Mouse (Mus musculus): ENCODE results near the gene Zfp213. TPM values are rescaled to one million over a fixed set of nuclear protein-coding genes. Genes with fewer than 3 reads are reported as not detected.

Gene Zfp213
- polyA plus RNA-seq, 1 experiment from 2014 or later, result 8.9 TPM

DNA sequence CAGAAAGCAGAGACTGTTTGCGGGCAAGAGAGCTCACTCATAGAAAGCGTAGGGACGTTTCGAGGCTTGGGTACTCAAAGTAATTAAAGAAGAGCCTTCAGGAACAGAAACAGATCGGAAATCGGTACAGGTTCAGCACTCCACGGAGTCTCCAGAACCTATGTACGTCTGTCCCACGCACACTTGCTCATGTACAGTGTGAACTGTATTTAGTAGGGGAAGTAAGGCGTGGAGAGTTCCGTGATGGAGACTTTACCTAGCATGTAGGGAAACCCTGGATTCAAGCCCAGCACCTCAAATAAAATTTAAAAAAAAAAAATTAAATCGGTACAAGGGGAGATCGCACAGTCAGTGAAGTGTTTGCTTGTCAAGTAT, 28.9 kb upstream of the Zfp213 start:
- Histone ChIP-seq H3K9me3 (ENCODE audit: control insufficient read depth, low read length) (no peaks in the 10 kb centered on the region), H3K36me3 (ENCODE audit: control insufficient read depth, insufficient read depth, low read length) (no peaks in the 10 kb centered on the region), H3K4me2 (replicated peaks; ENCODE audit: low read depth) (peak overlapping the region; percentile 50), H3K27ac (replicated peaks) (peak overlapping the region; percentile 56), H3K4me3 (ENCODE audit: low read depth, low read length) (peak overlapping the region; percentile 43), H3K4me1 (replicated peaks; ENCODE audit: control insufficient read depth, insufficient read depth) (no peaks in the 10 kb centered on the region), H3K27me3 (ENCODE audit: control insufficient read depth, insufficient read depth, low read length) (no peaks in the 10 kb centered on the region), H3K9ac (ENCODE audit: low read length) (peak overlapping the region; percentile 51)
- TF ChIP-seq CTCF (IDR thresholded peaks at IDR 0.05; ENCODE audit: low read depth) (no peak), EP300 (optimal IDR thresholded peaks at IDR 0.05) (no peak)
- no peak for DNase-seq (ENCODE audit: low spot score)
- WGBS, result 12% methylated on average over 13 of the region's 13 CpGs
- ATAC-seq (ENCODE audit: low FRiP score, low TSS enrichment), result peak; percentile 63

DNA sequence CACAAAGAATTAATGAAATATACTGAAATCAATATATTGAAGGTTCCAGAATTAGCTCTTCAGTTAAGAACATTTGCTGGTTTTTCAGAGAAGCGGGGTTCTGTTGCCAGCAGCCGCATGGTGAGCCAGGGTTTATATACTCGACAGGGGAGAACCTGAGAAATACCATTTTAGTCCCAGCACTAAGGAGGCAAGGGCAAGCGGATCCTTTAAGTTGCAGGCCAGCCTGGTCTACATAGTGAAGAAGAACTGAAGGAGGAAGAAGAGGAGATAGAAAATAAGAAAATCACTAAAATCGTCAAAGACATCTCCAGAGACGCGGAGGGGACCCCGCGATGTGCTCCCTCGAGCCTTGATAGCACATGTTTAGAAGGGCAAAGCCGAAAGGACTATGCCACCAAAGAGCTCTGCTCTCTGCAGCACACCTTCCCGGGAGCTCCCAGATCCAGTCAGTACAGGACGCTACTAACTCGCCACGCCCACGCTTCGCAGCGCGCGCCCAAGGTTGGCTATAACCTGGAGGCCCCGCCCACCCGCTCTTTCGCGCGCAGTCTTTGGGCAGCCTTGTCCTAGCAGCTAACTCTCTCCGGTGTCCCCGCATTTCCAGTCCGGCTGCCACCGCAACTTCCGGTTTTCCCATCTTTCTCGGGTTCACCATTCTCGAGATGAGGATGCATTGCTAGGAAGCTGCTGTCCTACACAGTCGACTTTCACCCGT, 28.3 kb upstream of the Zfp213 start:
- Histone ChIP-seq H3K9me3 (ENCODE audit: control insufficient read depth, low read length) (no peaks in the 10 kb centered on the region), H3K4me1 (replicated peaks; ENCODE audit: control insufficient read depth, insufficient read depth) (no peaks in the 10 kb centered on the region), H3K27me3 (ENCODE audit: control insufficient read depth, insufficient read depth, low read length) (no peaks in the 10 kb centered on the region), H3K27ac (replicated peaks) (peak overlapping the region; percentile 56), H3K4me3 (ENCODE audit: low read depth, low read length) (peak overlapping the region; percentile 43), H3K9ac (ENCODE audit: low read length) (peak overlapping the region; percentile 51), H3K4me2 (replicated peaks; ENCODE audit: low read depth) (peak overlapping the region; percentile 50), H3K36me3 (ENCODE audit: control insufficient read depth, insufficient read depth, low read length) (no peaks in the 10 kb centered on the region)
- WGBS, result 7% methylated on average over 34 of the region's 34 CpGs
- TF ChIP-seq EP300 (optimal IDR thresholded peaks at IDR 0.05) (no peak), CTCF (IDR thresholded peaks at IDR 0.05; ENCODE audit: low read depth) (no peak)
- peak; percentile 100 for ATAC-seq (ENCODE audit: low FRiP score, low TSS enrichment)
- DNase-seq (ENCODE audit: low spot score), result peak; percentile 99

DNA sequence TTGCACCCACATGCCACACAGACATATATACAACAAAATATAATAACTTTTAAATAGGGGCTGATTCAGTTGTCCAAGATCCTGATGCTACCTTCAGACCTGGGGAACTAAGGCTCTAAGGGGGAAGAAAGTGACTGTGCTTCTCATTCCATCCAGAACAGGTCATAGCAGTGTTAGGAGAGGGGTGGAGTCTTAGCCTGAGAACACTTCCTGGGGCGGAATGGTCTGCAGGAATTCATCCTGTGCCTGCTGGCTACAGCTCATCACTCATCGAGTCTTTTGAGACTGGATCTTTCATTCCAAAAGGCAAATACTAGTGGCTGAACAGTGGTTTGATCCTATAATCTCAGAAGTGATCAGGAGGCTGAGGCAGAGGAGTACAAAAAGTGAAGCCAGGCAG, 23.2 kb upstream of the Zfp213 start:
- DNase-seq (ENCODE audit: low spot score) (no peak), ATAC-seq (ENCODE audit: low FRiP score, low TSS enrichment) (no peak)
- no peak for TF ChIP-seq EP300 (optimal IDR thresholded peaks at IDR 0.05)
- no peak for TF ChIP-seq CTCF (IDR thresholded peaks at IDR 0.05; ENCODE audit: low read depth)
- Histone ChIP-seq H3K27me3 (ENCODE audit: control insufficient read depth, insufficient read depth, low read length) (no peaks in the 10 kb centered on the region), H3K4me1 (replicated peaks; ENCODE audit: control insufficient read depth, insufficient read depth) (no peaks in the 10 kb centered on the region), H3K4me3 (ENCODE audit: low read depth, low read length) (no peak overlapping the region), H3K9me3 (ENCODE audit: control insufficient read depth, low read length) (no peaks in the 10 kb centered on the region), H3K9ac (ENCODE audit: low read length) (no peak overlapping the region), H3K27ac (replicated peaks) (no peak overlapping the region), H3K4me2 (replicated peaks; ENCODE audit: low read depth) (no peak overlapping the region), H3K36me3 (ENCODE audit: control insufficient read depth, insufficient read depth, low read length) (no peaks in the 10 kb centered on the region)
- 45% methylated on average over 2 of the region's 2 CpGs for WGBS

DNA sequence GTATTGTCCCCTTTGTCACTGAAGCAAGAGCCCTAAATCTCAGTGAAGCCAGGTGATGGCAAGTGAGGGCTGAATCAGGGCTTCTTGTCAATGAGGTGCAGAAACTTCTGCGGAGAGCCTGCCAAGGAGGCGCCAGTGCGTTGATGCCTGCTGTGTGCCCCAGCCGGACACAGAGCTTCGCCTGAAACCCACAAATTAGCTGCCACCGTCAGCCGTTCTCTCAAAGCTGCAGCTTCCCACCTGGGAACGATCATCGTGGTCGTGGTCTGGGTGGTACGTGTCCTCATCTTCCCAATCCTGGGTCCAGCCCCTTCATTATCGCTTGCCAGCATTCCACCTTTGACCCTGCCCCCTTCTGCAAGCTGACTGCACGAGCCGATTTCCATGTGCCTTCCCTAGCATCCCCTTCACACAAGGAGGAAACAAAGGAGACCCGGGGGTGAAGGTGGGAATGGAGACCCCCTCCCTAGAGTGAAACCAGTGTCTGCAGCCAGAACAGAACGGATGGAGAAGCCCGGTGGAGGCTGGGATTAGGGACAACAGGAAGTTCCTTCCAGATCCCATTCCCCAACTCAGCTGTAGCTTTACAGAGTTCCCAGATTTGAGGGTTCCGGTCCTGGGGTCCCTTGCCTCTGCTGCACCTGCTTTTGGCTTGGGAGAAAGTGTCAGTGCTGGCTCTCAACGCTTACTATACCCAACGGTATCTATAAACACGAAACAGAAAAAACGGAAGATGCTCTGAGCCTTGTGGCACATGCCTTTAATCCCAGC, 21.9 kb upstream of the Zfp213 start:
- Histone ChIP-seq H3K4me3 (ENCODE audit: low read depth, low read length) (peak overlapping the region; percentile 68), H3K4me2 (replicated peaks; ENCODE audit: low read depth) (peak overlapping the region; percentile 82), H3K9me3 (ENCODE audit: control insufficient read depth, low read length) (no peaks in the 10 kb centered on the region), H3K4me1 (replicated peaks; ENCODE audit: control insufficient read depth, insufficient read depth) (no peaks in the 10 kb centered on the region), H3K27me3 (ENCODE audit: control insufficient read depth, insufficient read depth, low read length) (no peaks in the 10 kb centered on the region), H3K9ac (ENCODE audit: low read length) (peak overlapping the region; percentile 76), H3K27ac (replicated peaks) (no peak overlapping the region), H3K36me3 (ENCODE audit: control insufficient read depth, insufficient read depth, low read length) (no peaks in the 10 kb centered on the region)
- under 1% methylated on average over 22 of the region's 22 CpGs for WGBS
- TF ChIP-seq CTCF (IDR thresholded peaks at IDR 0.05; ENCODE audit: low read depth), result no peak
- TF ChIP-seq EP300 (optimal IDR thresholded peaks at IDR 0.05), result no peak
- peak; percentile 79 for ATAC-seq (ENCODE audit: low FRiP score, low TSS enrichment)
- DNase-seq (ENCODE audit: low spot score), result peak; percentile 55

DNA sequence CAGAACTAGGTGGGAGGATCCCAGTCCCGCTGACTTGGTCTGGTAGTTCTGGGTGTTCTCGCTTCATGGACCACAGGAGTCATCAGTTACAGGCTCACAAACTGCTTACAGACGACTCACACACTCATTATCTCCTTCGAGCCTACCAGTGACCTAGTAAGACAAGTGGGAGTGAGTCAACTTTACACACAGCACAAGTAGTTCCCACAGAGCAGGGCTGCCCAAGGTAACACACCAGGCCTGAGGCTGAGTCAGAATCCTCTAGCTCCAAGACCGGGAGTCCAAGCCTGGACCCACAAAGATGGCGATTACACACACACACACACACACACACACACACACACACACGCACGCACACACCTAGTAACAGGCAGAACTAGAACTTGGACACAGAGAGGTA, 20.7 kb upstream of the Zfp213 start:
- peak; percentile 61 for ATAC-seq (ENCODE audit: low FRiP score, low TSS enrichment)
- 74% methylated on average over 8 of the region's 8 CpGs for WGBS
- TF ChIP-seq CTCF (IDR thresholded peaks at IDR 0.05; ENCODE audit: low read depth) (no peak), EP300 (optimal IDR thresholded peaks at IDR 0.05) (no peak)

More for the DNA sequence above, 20.7 kb upstream of the Zfp213 start:
- Histone ChIP-seq H3K4me3 (ENCODE audit: low read depth, low read length) (no peak overlapping the region), H3K27me3 (ENCODE audit: control insufficient read depth, insufficient read depth, low read length) (no peaks in the 10 kb centered on the region), H3K9ac (ENCODE audit: low read length) (no peak overlapping the region), H3K4me1 (replicated peaks; ENCODE audit: control insufficient read depth, insufficient read depth) (no peaks in the 10 kb centered on the region), H3K27ac (replicated peaks) (no peak overlapping the region), H3K9me3 (ENCODE audit: control insufficient read depth, low read length) (no peaks in the 10 kb centered on the region), H3K36me3 (ENCODE audit: control insufficient read depth, insufficient read depth, low read length) (0 out of 2 replicates have a peak, but pooled peaks cover 2% of the 10 kb centered on the region), H3K4me2 (replicated peaks; ENCODE audit: low read depth) (peak overlapping the region; percentile 82)
- no peak for DNase-seq (ENCODE audit: low spot score)
